Mouse (Mus musculus): ENCODE data around the gene Ndufa11.

- TF ChIP-seq GATA1 (IDR thresholded peaks at IDR 0.05; ENCODE audit: low read length) (no peak), TAL1 (IDR thresholded peaks at IDR 0.05; ENCODE audit: low read length) (no peak)
These were observed 43.7 kb upstream of the Ndufa11 start for GRCm38 (mm10) chr17:56673647-56674416.

All from erythroblast, embryonic 14.5 days (primary cell).